Comparison of ENCODE assay signal across 30 mouse cellular contexts in the genomic region with DNA sequence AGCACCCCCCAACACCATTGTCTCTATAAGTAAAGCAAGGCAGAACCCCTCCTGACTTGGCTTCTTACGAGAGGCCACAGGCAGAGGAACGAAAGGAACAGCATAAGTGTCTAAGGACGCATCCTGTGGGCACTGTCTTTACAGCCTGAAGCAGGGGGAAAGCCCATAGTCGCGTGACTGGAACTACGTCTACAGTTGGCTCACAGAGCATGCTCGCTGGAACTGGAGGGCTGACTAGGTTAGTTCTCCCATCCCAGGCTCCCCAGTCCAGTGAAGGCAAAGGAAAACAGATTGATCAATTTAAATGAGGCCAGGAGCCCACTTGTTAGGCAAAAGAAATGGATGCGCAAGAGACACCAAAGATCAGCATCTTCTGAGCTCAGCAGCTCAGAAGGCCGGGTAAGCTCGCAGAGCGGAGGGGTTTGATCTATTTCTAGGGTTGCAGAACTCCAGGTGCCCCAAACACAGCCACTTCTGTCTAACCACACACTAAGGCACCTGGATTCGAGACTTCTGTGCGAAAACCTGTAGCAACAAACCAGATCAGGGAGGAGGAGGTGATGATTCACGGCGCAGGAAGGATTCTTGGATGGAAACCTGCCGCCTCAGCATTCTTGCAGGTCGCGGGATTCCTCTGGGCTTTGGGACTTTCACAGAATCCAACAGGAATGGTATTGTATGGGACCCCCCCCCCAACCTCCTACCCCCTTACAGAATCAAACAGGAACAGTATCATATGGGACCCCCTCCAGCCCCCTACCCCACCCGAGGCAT.
DNase-seq lines count a peak whose midpoint lies in the region; ATAC-seq and TF ChIP-seq lines count a peak whose summit lies in the region.
"Had no signal": no experiment of that assay in that cellular context is flagged by ENCODE, and none has a peak within 500 bp of the region (broad histone marks: within the 10 kb centered on the region; RNA-seq: fewer than 3 reads in every experiment).

No protein-coding gene starts in this region.

- TF ChIP-seq CTCF in forebrain, postnatal 0 days (IDR thresholded peaks at IDR 0.05; ENCODE audit: low read depth), result no peak
- TF ChIP-seq CTCF in CH12.LX (conservative IDR thresholded peaks at IDR 0.05 in 1 of 2, IDR thresholded peaks at IDR 0.05 in 1 of 2; ENCODE audit: low read depth in 2 of 2, low read length in 2 of 2), result no peak
- TF ChIP-seq CTCF in heart, adult 2 months (IDR thresholded peaks at IDR 0.05), result no peak

- in situ Hi-C loops in CH12.LX (cut with MboI; ENCODE audit: low pct_ligation_motif_present, low pct_unique_long_range_greater_than_20kb, low sequenced_read_pairs), result loop anchor here (10.0 to 25.0 kb wide), 2 partner anchors 88 to 616 kb away; no protein-coding TSS in a partner anchor

- H3K79me2 ChIP-seq in CH12.LX (replicated peaks; ENCODE audit: control insufficient read depth, extremely low read depth, insufficient read depth, poor library complexity, severe bottlenecking), result no peaks in the 10 kb centered on the region
- H3K79me2 ChIP-seq in heart, adult 2 months (replicated peaks; ENCODE audit: control insufficient read depth, insufficient read depth, low read length), result no peaks in the 10 kb centered on the region

- intact Hi-C loops in heart, adult 2 months (cut with DNase I), result no loop called here

- H3K4me1 ChIP-seq in forebrain, postnatal 0 days (ENCODE audit: insufficient read depth), result peaks cover 25% of the 10 kb centered on the region
- peaks cover 65% of the 10 kb centered on the region for H3K4me1 ChIP-seq in forebrain, embryonic 16.5 days (replicated peaks; ENCODE audit: control insufficient read depth, insufficient read depth, low read length)
- peaks cover 26 to 92% of the 10 kb centered on the region in 2 experiments for H3K4me1 ChIP-seq in CH12.LX (ENCODE audit: control insufficient read depth in 1 of 2, insufficient read depth in 2 of 2)
- H3K4me1 ChIP-seq in heart, adult 2 months (ENCODE audit: control insufficient read depth, insufficient read depth, low read length), result no peaks in the 10 kb centered on the region

- no peak overlapping the region for H3K9ac ChIP-seq in forebrain, postnatal 0 days
- H3K9ac ChIP-seq in forebrain, embryonic 16.5 days (replicated peaks; ENCODE audit: low read depth, low read length), result no peak overlapping the region
- no peak overlapping the region for H3K9ac ChIP-seq in CH12.LX (ENCODE audit: insufficient read depth, low read depth)
- H3K9ac ChIP-seq in heart, adult 2 months (ENCODE audit: low read depth, low read length), result no peak overlapping the region
- H3K9ac ChIP-seq: embryonic facial prominence, embryonic 12.5 days; heart, embryonic 12.5 days; hindbrain, embryonic 15.5 days; intestine, embryonic 15.5 days; lung, embryonic 15.5 days had no signal

- H3K36me3 ChIP-seq in forebrain, postnatal 0 days (ENCODE audit: insufficient read depth), result no peaks in the 10 kb centered on the region
- H3K36me3 ChIP-seq in forebrain, embryonic 16.5 days (ENCODE audit: control insufficient read depth, insufficient read depth), result no peaks in the 10 kb centered on the region
- H3K36me3 ChIP-seq in CH12.LX (replicated peaks in 1 of 2; ENCODE audit: control insufficient read depth in 1 of 2, insufficient read depth in 1 of 2, low read length in 1 of 2), result no peaks in the 10 kb centered on the region
- H3K36me3 ChIP-seq in heart, adult 2 months (ENCODE audit: control insufficient read depth, insufficient read depth, low read length), result no peaks in the 10 kb centered on the region
- H3K36me3 ChIP-seq: embryonic facial prominence, embryonic 12.5 days; heart, embryonic 12.5 days; hindbrain, embryonic 15.5 days; intestine, embryonic 15.5 days; lung, embryonic 15.5 days had no signal

- no peaks in the 10 kb centered on the region for H3K9me3 ChIP-seq in forebrain, postnatal 0 days (ENCODE audit: low read length)
- no peaks in the 10 kb centered on the region for H3K9me3 ChIP-seq in forebrain, embryonic 16.5 days (ENCODE audit: control insufficient read depth, low read length)
- peaks cover 2% of the 10 kb centered on the region for H3K9me3 ChIP-seq in CH12.LX (replicated peaks; ENCODE audit: low read length)
- H3K9me3 ChIP-seq: embryonic facial prominence, embryonic 12.5 days; heart, embryonic 12.5 days; hindbrain, embryonic 15.5 days; intestine, embryonic 15.5 days; lung, embryonic 15.5 days had no signal

- no peak for TF ChIP-seq RAD21 in CH12.LX (IDR thresholded peaks at IDR 0.05; ENCODE audit: low read depth, low read length)

- H3K27me3 ChIP-seq in forebrain, postnatal 0 days (ENCODE audit: insufficient read depth, low read length), result no peaks in the 10 kb centered on the region
- H3K27me3 ChIP-seq in forebrain, embryonic 16.5 days (replicated peaks; ENCODE audit: control insufficient read depth, insufficient read depth, low read length), result no peaks in the 10 kb centered on the region
- H3K27me3 ChIP-seq in CH12.LX (replicated peaks), result peaks cover 6% of the 10 kb centered on the region
- H3K27me3 ChIP-seq in heart, adult 2 months (ENCODE audit: control insufficient read depth, insufficient read depth, low read length), result peaks cover 2% of the 10 kb centered on the region; the same call in 1 of the 2 replicates
- H3K27me3 ChIP-seq: hindbrain, embryonic 15.5 days; intestine, embryonic 15.5 days; lung, embryonic 15.5 days; Patski had no signal

- no peak for ATAC-seq in forebrain, postnatal 0 days
- no peak for ATAC-seq in forebrain, embryonic 16.5 days
- ATAC-seq: intestine, embryonic 15.5 days; midbrain, embryonic 16.5 days; Patski had no signal

- H3K27ac ChIP-seq in forebrain, postnatal 0 days (ENCODE audit: low read depth, low read length), result no peak overlapping the region
- no peak overlapping the region for H3K27ac ChIP-seq in forebrain, embryonic 16.5 days (ENCODE audit: low read length)
- H3K27ac ChIP-seq in CH12.LX (ENCODE audit: insufficient read depth, low read depth), result no peak overlapping the region
- no peak overlapping the region for H3K27ac ChIP-seq in heart, adult 2 months
- H3K27ac ChIP-seq: embryonic facial prominence, embryonic 12.5 days; gastrocnemius, adult 2 months; hindbrain, embryonic 15.5 days; intestine, embryonic 15.5 days; lung, embryonic 15.5 days had no signal

- dilution Hi-C loops in CH12.LX (cut with MboI; ENCODE audit: extremely low pct_ligation_motif_present, extremely low pct_unique_long_range_greater_than_20kb, low sequenced_read_pairs), result no loop called here

- H3K4me3 ChIP-seq in forebrain, postnatal 0 days (ENCODE audit: low read depth, low read length), result no peak overlapping the region
- H3K4me3 ChIP-seq in forebrain, embryonic 16.5 days (replicated peaks; ENCODE audit: low read length), result no peak overlapping the region
- no peak overlapping the region for H3K4me3 ChIP-seq in CH12.LX (replicated peaks in 1 of 3; ENCODE audit: low read depth in 2 of 3, low read length in 2 of 3, poor library complexity in 1 of 3)
- H3K4me3 ChIP-seq in heart, adult 2 months, result no peak overlapping the region
- H3K4me3 ChIP-seq: embryonic facial prominence, embryonic 12.5 days; gastrocnemius, adult 2 months; heart, embryonic 12.5 days; hindbrain, embryonic 15.5 days; intestine, embryonic 15.5 days; lung, embryonic 15.5 days; myocyte had no signal

- 0 out of 2 replicates have a peak overlapping the region, but pooled peaks have one; percentile 15 for H3K4me2 ChIP-seq in forebrain, postnatal 0 days (ENCODE audit: low read depth)
- H3K4me2 ChIP-seq in forebrain, embryonic 16.5 days (ENCODE audit: low read length), result no peak overlapping the region
- 0 out of 2 replicates have a peak overlapping the region, but pooled peaks have one; percentile 8 for H3K4me2 ChIP-seq in CH12.LX (ENCODE audit: insufficient read depth, low read depth, poor library complexity, severe bottlenecking)
- H3K4me2 ChIP-seq: embryonic facial prominence, embryonic 12.5 days; heart, embryonic 12.5 days; hindbrain, embryonic 15.5 days; intestine, embryonic 15.5 days; liver, embryonic 11.5 days; lung, embryonic 15.5 days; midbrain, embryonic 11.5 days had no signal

- DNase-seq in forebrain, postnatal 0 days, result no peak
- DNase-seq in CD4-positive helper T cell, adult 2 months (ENCODE audit: low read depth, low spot score), result peak; percentile 34
- peak; percentile 59 for DNase-seq in CH12.LX (ENCODE audit: extremely low read depth)
- DNase-seq in naive thymus-derived CD4-positive, alpha-beta T cell, adult 2 months (ENCODE audit: low read depth), result peak; percentile 57
- DNase-seq in spleen, adult 12 weeks (ENCODE audit: low spot score), result no peak
- DNase-seq in urinary bladder, postnatal 14 days (ENCODE audit: low spot score), result no peak
- no peak for DNase-seq in heart, adult 2 months
- DNase-seq: adrenal gland, postnatal 14 days; cerebellum, adult 11-12 months; cerebellum, adult 9-11 months; embryo, embryonic 11 days; gastrocnemius, adult 2 months; gastrocnemius, postnatal 36 days; heart, adult 18-20 months; heart, postnatal 4 days; kidney, adult 8-10 months; kidney, postnatal 10 days; layer of hippocampus, postnatal 36 days; lung, postnatal 36 days had no signal

- TF ChIP-seq POLR2A in CH12.LX (IDR thresholded peaks at IDR 0.05; ENCODE audit: low read depth, low read length), result no peak
- TF ChIP-seq POLR2A in heart, adult 2 months (IDR thresholded peaks at IDR 0.05; ENCODE audit: insufficient read depth, low read depth, low read length), result no peak

- WGBS in forebrain, postnatal 0 days, result 75% methylated on average over 19 of the region's 19 CpGs
- WGBS in forebrain, embryonic 16.5 days, result 83% methylated on average over 19 of the region's 19 CpGs
- 84% methylated on average over 19 of the region's 19 CpGs for WGBS in heart, adult 2 months

- no peak for TF ChIP-seq EP300 in CH12.LX (IDR thresholded peaks at IDR 0.05; ENCODE audit: low read length)
- TF ChIP-seq EP300 in heart, adult 2 months (IDR thresholded peaks at IDR 0.05; ENCODE audit: insufficient read depth, low read depth, low read length), result no peak

TF ChIP-seq in CH12.LX, 34 proteins besides CTCF, POLR2A, EP300 and RAD21:
- peak; percentile 34; the same call in 1 of the 2 replicates for TF ChIP-seq TCF12 (IDR thresholded peaks at IDR 0.05; ENCODE audit: low read depth, low read length)
- TF ChIP-seq UBTF (IDR thresholded peaks at IDR 0.05; ENCODE audit: low read depth, low read length), result no peak
- no peak for TF ChIP-seq SIN3A (IDR thresholded peaks at IDR 0.05; ENCODE audit: low read length)
- peak; percentile 79 for TF ChIP-seq NRF1 (IDR thresholded peaks at IDR 0.05; ENCODE audit: low read depth, low read length)
- peak; percentile 53; the same call in 1 of the 2 replicates for TF ChIP-seq ETS1 (conservative IDR thresholded peaks at IDR 0.05; ENCODE audit: low read depth, low read length)
- peak; percentile 97 for TF ChIP-seq BHLHE40 (IDR thresholded peaks at IDR 0.05; ENCODE audit: low read depth, low read length)
- TF ChIP-seq MAFK (IDR thresholded peaks at IDR 0.05; ENCODE audit: insufficient replicate concordance, low read length), result peak; percentile 87
TF ChIP-seq in CH12.LX: peak in this region for 5.

Comparison
In these comparisons a context has a peak if more than half of its experiments do, and no peak if none do; other contexts are left out.
1. DNase-seq: peak in CD4-positive helper T cell, adult 2 months (single experiment), CH12.LX (single experiment) and naive thymus-derived CD4-positive, alpha-beta T cell, adult 2 months (single experiment); none in forebrain, postnatal 0 days (single experiment), spleen, adult 12 weeks (single experiment), urinary bladder, postnatal 14 days (single experiment) and heart, adult 2 months (0 of 2).